Mouse (Mus musculus): Measurements from ENCODE around the gene Zfand6.

DNA sequence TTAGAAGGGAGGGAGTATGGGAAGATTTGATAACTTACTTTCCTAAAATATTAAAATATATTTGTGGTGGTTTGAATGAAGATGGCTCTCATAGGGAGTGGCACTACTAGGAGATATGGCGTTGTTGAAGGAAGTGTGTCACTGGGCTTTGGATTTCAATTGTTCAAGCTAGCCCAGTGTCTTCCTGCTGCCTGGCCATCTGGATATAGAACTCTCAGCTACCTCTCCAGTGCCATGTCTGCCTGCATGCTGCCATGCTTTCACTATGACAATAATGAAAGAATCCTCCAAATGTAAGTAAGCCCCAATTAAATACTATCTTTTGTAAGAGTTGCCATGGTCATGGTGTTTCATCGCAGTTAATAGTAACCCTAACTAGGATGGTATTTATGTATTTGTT lies 40.7 kb downstream of the Zfand6 start:
- no peak for TF ChIP-seq POLR2A (IDR thresholded peaks at IDR 0.05; ENCODE audit: extremely low read depth, insufficient read depth, low read length)
- no peak for TF ChIP-seq CTCF (IDR thresholded peaks at IDR 0.05; ENCODE audit: low read depth, low read length)
